Mouse (Mus musculus) induced T-regulatory cell, adult 2 months (primary cell): ENCODE measurements around the gene Ankrd13a.
"Not testable (repeated sequence)": the region's sequence is repeated elsewhere in the genome, so short reads cannot be mapped to it uniquely, and the experiment has no call there.

Source experiments
- DNase-seq: peaks from one replicate; pipeline ENCODE4 v3.0.0-alpha.2; 2012; ENCODE audit warnings: low read depth

The Ankrd13a gene

GRCm38 (mm10) chr5:114829740-114830139 lies 55.3 kb downstream of the Ankrd13a start:
- DNase-seq = no peak

- no peak for DNase-seq
These were observed 62.4 kb downstream of the Ankrd13a start for GRCm38 (mm10) chr5:114836886-114837285.

GRCm38 (mm10) chr5:114840481-114840880 lies 66.0 kb downstream of the Ankrd13a start:
- not testable (repeated sequence) for DNase-seq

- not testable (repeated sequence) for DNase-seq
These were observed 67.7 kb downstream of the Ankrd13a start for GRCm38 (mm10) chr5:114842155-114842554.

GRCm38 (mm10) chr5:114842674-114843073 lies 68.2 kb downstream of the Ankrd13a start:
- no peak for DNase-seq

GRCm38 (mm10) chr5:114844371-114844770 lies 69.9 kb downstream of the Ankrd13a start:
- DNase-seq = not testable (repeated sequence)

GRCm38 (mm10) chr5:114851565-114852236 lies 77.2 kb downstream of the Ankrd13a start:
- DNase-seq = no peak

- not testable (repeated sequence) for DNase-seq
These were observed 78.9 kb downstream of the Ankrd13a start, which contains the start of gene 4930519G04Rik for GRCm38 (mm10) chr5:114853364-114853763. 4930519G04Rik (plus strand) TSS chr5:114853664.
